Mouse (Mus musculus): Measurements from ENCODE around the gene Thrb.

DNA sequence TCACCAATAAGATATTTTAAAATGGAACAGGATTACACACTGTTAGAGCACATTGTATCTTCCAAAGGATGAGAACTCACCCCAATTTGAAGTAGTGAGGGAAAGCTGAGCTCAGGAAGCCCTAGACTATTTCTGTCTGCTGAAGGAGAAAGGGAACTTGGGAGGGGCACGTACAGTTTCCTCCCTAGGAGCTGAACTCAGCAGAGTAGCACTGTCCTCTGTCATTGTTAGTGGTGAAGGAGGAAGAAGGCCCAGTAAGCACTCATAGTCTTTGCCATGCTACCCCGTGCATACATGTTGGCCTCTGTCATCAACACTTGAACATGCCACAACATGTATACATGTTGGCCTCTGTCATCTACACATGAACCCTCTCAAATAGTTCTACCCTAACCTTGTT is 294.0 kb downstream of the Thrb start:
- TF ChIP-seq POLR2A (IDR thresholded peaks at IDR 0.05; ENCODE audit: low read depth, low read length) (no peak), CTCF (conservative IDR thresholded peaks at IDR 0.05; ENCODE audit: insufficient read depth, insufficient read length, low read depth, low read length) (no peak)
